Mouse (Mus musculus) heart, embryonic 12.5 days (tissue): ENCODE data around the gene Nup153. TPM values are rescaled to one million over a fixed set of nuclear protein-coding genes. Genes with fewer than 3 reads are reported as not detected.
A peak's percentile ranks its signal among the peaks of the same experiment; 100 is the strongest.

Experiments used
- ATAC-seq: fragments of 200-750 bp; cut with Nextera tagmentation; 2 replicates; pipeline ENCODE4 v1.8.0; 2017; ENCODE audit warnings: moderate TSS enrichment, moderate library complexity; ENCODE audit not compliant: insufficient number of reproducible peaks, low FRiP score
- H3K27ac ChIP-seq: fragments of 300-500 bp; sonication (generic); 2 replicates; pipeline ENCODE4 v1.5.1; 2016; ENCODE audit warnings: mild to moderate bottlenecking, moderate library complexity; ENCODE audit not compliant: poor library complexity, severe bottlenecking
- H3K27me3 ChIP-seq: fragments of 300-500 bp; sonication (generic); replicated peaks from 2 replicates; pipeline ENCODE4 v1.6.1; 2016; ENCODE audit warnings: mild to moderate bottlenecking, moderate library complexity
- H3K36me3 ChIP-seq: fragments of 300-500 bp; sonication (generic); 2 replicates; pipeline ENCODE4 v1.6.1; 2016; ENCODE audit warnings: mild to moderate bottlenecking, moderate library complexity
- H3K4me1 ChIP-seq: fragments of 300-500 bp; sonication (generic); replicated peaks from 2 replicates; pipeline ENCODE4 v1.6.1; 2016; ENCODE audit warnings: mild to moderate bottlenecking
- H3K4me2 ChIP-seq: fragments of 300-500 bp; sonication (generic); 2 replicates; pipeline ENCODE4 v1.6.1; 2016; ENCODE audit warnings: mild to moderate bottlenecking, moderate library complexity
- H3K4me3 ChIP-seq: fragments of 300-500 bp; sonication (generic); 2 replicates; pipeline ENCODE4 v1.5.1; 2016; ENCODE audit warnings: mild to moderate bottlenecking
- H3K9ac ChIP-seq: fragments of 300-500 bp; sonication (generic); 2 replicates; pipeline ENCODE4 v1.6.1; 2016; ENCODE audit warnings: mild to moderate bottlenecking, moderate library complexity
- H3K9me3 ChIP-seq: fragments of 300-500 bp; sonication (generic); replicated peaks from 2 replicates; pipeline ENCODE4 v1.6.1; 2016; ENCODE audit warnings: mild to moderate bottlenecking, moderate library complexity
- WGBS: fragments of 180-500 bp; shearing (Covaris S2); methylation state at CpG from one replicate; pipeline ENCODE4 v1.1.7; 2016; 5-methylcytosine and 5-hydroxymethylcytosine counted together
- polyA plus RNA-seq: library from polyadenylated mRNA; unstranded; fragments of >200 nt; fragmentation: Nextera tagmentation; extraction: Ambion mirVana; gene quantifications from 2 replicates; pipeline ENCODE4 v1.2.1, GENCODE M21; 2016

Gene Nup153
- polyA plus RNA-seq, 1 experiment from 2014 or later, result 26.6 TPM

DNA sequence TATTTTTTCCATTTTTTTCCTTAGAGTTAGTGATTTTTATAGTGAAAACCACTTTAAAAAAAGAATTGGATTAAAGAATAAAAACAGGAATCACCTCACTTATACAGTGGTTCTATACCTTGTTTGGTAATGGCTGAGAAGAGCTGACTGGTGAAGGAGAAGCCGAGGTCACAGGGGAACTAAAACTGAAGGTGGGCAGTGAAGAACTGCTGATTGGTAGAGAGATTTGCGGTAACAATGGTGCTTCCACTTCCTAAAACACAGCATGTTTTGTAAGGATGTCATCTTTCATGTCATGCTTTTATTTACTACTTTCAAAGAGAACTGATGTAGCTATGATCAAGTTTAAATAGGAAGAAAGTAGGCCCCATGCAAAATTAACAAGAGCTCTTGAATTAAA, 26.3 kb downstream of the Nup153 start:
- H3K27me3 ChIP-seq, result no peaks in the 10 kb centered on the region
- no peak overlapping the region for H3K4me3 ChIP-seq
- WGBS, result 74% methylated on average over 2 of the region's 2 CpGs
- H3K4me1 ChIP-seq, result no peaks in the 10 kb centered on the region
- H3K9me3 ChIP-seq, result no peaks in the 10 kb centered on the region
- no peak overlapping the region for H3K9ac ChIP-seq
- ATAC-seq, result no peak
- no peak overlapping the region for H3K4me2 ChIP-seq
- no peak overlapping the region for H3K27ac ChIP-seq
- H3K36me3 ChIP-seq, result peaks cover 41% of the 10 kb centered on the region

DNA sequence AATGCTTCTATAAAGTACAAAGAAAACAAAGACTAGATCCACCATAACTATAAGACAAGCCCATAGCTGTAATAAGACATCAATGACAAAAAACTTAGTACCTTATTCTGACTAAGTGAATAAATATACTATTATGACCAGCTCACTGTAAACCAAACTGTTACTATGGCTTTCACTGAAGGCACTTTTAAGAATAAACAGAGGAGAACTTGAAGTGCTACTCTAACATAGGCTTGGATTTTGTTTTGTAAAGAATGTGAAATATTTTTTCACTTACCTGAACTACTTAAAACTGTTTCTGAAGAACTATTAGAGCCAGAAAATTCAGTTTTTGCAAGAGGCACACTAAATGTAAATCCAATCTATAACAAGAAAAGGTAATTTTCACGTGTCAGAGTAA, 28.4 kb downstream of the Nup153 start:
- Histone ChIP-seq H3K36me3 (peaks cover 46% of the 10 kb centered on the region), H3K27ac (no peak overlapping the region), H3K9ac (no peak overlapping the region), H3K9me3 (no peaks in the 10 kb centered on the region), H3K4me3 (no peak overlapping the region), H3K27me3 (no peaks in the 10 kb centered on the region), H3K4me1 (no peaks in the 10 kb centered on the region), H3K4me2 (no peak overlapping the region)
- ATAC-seq, result no peak
- 92% methylated on average over 1 of the region's 1 CpGs for WGBS

DNA sequence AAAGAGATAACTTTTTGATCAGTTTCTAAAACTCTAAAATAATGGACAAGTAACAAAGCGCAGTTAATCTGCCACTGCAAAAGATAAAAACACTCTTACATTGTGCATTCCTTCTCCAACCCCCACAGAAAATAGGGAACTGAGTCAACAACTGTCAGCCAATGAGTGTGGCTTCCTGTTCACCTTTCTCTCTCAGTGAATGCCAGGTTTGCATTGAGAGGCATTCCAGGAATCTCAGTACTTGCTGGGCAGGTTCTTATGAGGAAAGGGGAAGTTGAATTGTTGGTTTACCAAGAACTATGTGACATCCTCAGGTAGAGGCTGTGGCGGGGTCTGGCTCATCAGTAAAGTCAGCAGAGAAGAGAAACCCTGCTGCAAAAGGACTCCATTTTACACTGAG, 31.0 kb downstream of the Nup153 start:
- Histone ChIP-seq H3K27me3 (no peaks in the 10 kb centered on the region), H3K27ac (no peak overlapping the region), H3K9me3 (no peaks in the 10 kb centered on the region), H3K4me1 (no peaks in the 10 kb centered on the region), H3K4me3 (no peak overlapping the region), H3K4me2 (no peak overlapping the region), H3K36me3 (peaks cover 43% of the 10 kb centered on the region), H3K9ac (no peak overlapping the region)
- ATAC-seq, result no peak
- WGBS, result 87% methylated on average over 2 of the region's 2 CpGs

DNA sequence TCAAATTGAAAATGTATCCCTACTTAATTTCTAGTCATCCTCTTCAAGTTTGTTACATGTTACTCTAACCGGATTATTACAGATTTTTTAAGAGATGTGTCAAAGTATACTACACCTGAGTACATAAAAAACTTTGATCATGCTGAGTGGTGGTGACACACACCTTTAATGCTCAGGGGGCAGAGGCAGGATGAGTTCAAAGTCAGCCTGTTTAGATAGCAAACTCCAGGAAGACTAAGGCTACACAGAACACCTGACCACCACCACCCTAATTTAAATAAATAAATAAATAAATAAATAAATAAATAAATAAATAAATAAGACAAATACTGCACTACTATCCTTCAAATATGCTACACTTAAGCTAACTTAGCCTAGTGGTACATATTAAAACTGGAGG, 31.8 kb downstream of the Nup153 start:
- Histone ChIP-seq H3K27ac (no peak overlapping the region), H3K27me3 (no peaks in the 10 kb centered on the region), H3K9ac (no peak overlapping the region), H3K4me2 (no peak overlapping the region), H3K9me3 (no peaks in the 10 kb centered on the region), H3K36me3 (peaks cover 39% of the 10 kb centered on the region), H3K4me1 (no peaks in the 10 kb centered on the region), H3K4me3 (no peak overlapping the region)
- ATAC-seq, result no peak
- 94% methylated on average over 1 of the region's 1 CpGs for WGBS

DNA sequence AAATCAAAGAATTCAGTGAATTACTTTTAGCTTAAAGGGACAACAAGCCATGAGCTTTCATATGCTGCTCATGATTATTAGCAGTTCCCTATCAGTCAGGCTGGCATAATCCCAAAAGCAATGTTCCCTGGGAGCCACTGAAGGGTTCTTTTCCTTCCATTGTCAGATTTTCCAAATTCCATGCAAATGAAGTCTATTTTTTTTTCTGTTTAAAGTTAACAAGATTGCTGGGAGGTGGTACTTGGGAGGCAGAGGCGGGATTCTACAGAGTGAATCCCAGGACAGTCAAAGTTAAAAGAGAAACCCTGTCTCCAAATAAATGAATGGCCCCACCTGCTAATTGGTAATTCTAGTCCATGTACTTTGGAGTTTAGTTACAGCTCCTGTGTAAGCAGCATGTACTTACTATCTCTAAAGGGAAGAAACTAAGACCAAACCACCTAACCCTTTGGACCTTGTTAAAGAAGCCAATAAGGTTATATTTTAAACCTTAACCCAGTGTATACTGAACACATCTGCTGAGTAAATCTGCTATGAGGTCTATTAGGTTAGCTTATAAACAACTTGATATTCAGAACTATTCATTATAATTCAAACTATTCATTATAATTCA, 32.3 kb downstream of the Nup153 start:
- no peak overlapping the region for H3K4me2 ChIP-seq
- H3K27ac ChIP-seq, result no peak overlapping the region
- peaks cover 41% of the 10 kb centered on the region for H3K36me3 ChIP-seq
- no peak for ATAC-seq
- H3K4me1 ChIP-seq, result no peaks in the 10 kb centered on the region
- H3K27me3 ChIP-seq, result no peaks in the 10 kb centered on the region
- no peaks in the 10 kb centered on the region for H3K9me3 ChIP-seq
- no peak overlapping the region for H3K9ac ChIP-seq
- H3K4me3 ChIP-seq, result no peak overlapping the region
- 89% methylated on average over 1 of the region's 1 CpGs for WGBS

DNA sequence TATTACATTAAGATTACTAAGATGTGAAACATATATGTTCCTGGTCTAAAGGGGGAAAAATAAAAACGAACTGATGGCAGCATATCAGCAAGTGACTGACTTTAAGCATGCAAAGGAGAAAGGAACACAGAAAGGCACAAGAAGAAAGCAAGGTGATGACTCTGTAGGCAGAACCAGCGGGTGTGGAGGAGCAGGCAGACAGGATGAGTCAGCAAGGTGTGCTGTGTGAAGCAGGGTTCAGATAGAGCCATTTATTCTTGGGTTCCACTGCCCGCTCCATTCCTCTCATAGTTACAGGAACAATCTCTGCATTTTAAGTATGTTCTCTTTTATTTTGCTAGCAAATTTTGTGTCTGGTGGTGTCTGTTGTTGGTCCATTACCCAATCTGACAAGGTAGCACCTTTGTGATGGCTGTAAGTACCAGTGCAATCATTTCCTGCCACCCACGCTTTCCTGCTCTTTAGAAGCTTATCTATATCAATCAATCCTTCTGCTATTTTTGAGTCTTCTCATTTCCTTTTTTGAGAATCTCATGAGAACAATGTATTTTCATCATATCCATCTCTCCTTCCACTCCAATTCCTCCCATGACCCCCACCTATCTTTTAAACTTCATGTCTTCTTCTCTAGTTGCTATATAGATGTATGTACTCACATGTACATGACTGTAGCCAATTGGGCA, 37.0 kb downstream of the Nup153 start:
- Histone ChIP-seq H3K4me2 (no peak overlapping the region), H3K4me3 (no peak overlapping the region), H3K36me3 (peaks cover 56% of the 10 kb centered on the region), H3K27ac (no peak overlapping the region), H3K4me1 (no peaks in the 10 kb centered on the region), H3K9ac (no peak overlapping the region), H3K9me3 (no peaks in the 10 kb centered on the region), H3K27me3 (no peaks in the 10 kb centered on the region)
- no peak for ATAC-seq
- 86% methylated on average over 4 of the region's 4 CpGs for WGBS

DNA sequence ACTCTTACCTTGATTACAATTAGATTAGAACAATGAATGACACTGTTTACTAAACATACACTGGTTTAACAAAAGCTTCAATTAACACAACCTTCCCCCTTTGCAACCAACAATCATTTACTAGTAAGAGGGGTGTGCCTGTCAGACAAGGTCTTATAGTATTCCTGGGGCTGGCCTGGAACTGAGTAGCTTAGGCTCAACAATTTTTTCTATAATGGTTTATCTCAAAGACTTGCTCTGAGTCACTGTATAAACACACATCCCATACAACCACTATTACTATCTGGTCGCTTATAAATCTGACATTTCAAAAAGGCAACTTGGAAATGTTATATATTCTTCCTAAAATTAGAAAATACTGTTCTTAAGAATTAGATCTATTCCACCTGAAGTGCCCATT, 44.4 kb downstream of the Nup153 start:
- H3K4me3 ChIP-seq, result no peak overlapping the region
- 87% methylated on average over 1 of the region's 1 CpGs for WGBS
- H3K36me3 ChIP-seq, result peaks cover 56% of the 10 kb centered on the region
- H3K9me3 ChIP-seq, result no peaks in the 10 kb centered on the region
- no peaks in the 10 kb centered on the region for H3K4me1 ChIP-seq
- no peak overlapping the region for H3K9ac ChIP-seq
- no peak for ATAC-seq
- no peak overlapping the region for H3K4me2 ChIP-seq
- H3K27me3 ChIP-seq, result no peaks in the 10 kb centered on the region
- no peak overlapping the region for H3K27ac ChIP-seq

DNA sequence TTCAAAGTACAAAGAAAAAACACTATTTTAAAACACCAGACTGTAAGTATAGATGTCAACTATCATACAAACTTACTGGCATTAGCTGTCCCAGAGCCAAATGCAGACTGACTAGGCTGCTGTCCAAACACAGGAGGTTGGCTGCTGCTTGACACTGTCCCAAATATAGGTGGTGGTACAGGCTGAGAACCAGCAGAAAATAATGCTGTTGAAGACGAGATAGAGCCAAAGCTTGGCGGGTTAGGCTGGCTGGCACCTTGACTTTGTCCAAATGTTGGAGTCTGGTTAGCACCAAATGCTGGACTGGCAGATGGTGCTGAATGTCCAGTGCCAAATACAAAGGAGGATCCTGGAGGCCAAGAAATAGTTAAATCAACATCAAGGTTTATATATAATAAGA, 44.8 kb downstream of the Nup153 start:
- Histone ChIP-seq H3K4me3 (no peak overlapping the region), H3K27me3 (no peaks in the 10 kb centered on the region), H3K4me2 (no peak overlapping the region), H3K9ac (no peak overlapping the region), H3K9me3 (no peaks in the 10 kb centered on the region), H3K36me3 (peaks cover 57% of the 10 kb centered on the region), H3K4me1 (no peaks in the 10 kb centered on the region), H3K27ac (no peak overlapping the region)
- no peak for ATAC-seq
- WGBS, result 83% methylated on average over 2 of the region's 2 CpGs

DNA sequence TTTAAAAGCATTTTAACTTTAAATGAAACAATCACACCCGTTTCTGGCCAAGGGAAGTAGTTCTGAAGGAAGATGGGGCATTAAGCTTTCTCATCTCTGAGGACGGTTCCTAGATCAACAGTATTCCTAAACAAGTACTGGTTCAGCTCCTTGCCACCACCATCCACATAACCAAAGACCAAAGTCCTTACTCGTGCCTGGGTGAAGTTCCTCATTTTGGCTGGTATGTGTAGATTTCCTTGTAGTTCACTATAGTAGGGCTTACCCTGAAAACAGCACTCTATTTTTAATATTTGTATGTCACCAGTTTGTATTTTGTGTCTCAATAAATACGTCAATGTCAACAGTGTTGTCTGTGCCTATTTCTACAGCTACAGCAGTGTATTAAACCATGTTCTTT, 50.0 kb downstream of the Nup153 start:
- no peak overlapping the region for H3K4me3 ChIP-seq
- no peak for ATAC-seq
- H3K36me3 ChIP-seq, result peaks cover 50% of the 10 kb centered on the region
- H3K27me3 ChIP-seq, result no peaks in the 10 kb centered on the region
- no peak overlapping the region for H3K9ac ChIP-seq
- H3K9me3 ChIP-seq, result no peaks in the 10 kb centered on the region
- H3K4me2 ChIP-seq, result no peak overlapping the region
- H3K4me1 ChIP-seq, result no peaks in the 10 kb centered on the region
- 83% methylated on average over 4 of the region's 4 CpGs for WGBS
- no peak overlapping the region for H3K27ac ChIP-seq

DNA sequence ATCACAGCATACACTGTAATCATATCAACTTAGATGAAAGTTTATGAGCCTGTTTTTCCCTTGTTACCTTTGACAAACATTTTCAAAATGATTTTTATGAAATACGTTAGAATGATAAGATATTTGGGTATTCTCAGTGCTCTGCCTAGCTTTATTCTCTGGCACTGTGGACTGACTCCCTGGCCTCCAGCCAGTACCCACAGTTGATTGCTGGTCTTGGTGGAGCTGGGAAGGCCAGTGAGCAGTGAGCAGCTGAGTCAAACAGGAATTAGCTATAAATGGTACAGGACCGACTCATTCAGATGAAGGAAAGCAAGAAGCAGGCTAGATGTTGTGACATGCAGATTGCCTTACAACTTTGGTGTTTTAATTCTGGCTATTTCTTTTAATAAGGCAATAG, 53.1 kb downstream of the Nup153 start:
- no peak for ATAC-seq
- no peak overlapping the region for H3K4me2 ChIP-seq
- peaks cover 15% of the 10 kb centered on the region for H3K4me1 ChIP-seq
- no peaks in the 10 kb centered on the region for H3K9me3 ChIP-seq
- no peak overlapping the region for H3K27ac ChIP-seq
- no peak overlapping the region for H3K9ac ChIP-seq
- H3K36me3 ChIP-seq, result peaks cover 52% of the 10 kb centered on the region
- no peaks in the 10 kb centered on the region for H3K27me3 ChIP-seq
- no peak overlapping the region for H3K4me3 ChIP-seq
- WGBS, result 71% methylated on average over 2 of the region's 2 CpGs

DNA sequence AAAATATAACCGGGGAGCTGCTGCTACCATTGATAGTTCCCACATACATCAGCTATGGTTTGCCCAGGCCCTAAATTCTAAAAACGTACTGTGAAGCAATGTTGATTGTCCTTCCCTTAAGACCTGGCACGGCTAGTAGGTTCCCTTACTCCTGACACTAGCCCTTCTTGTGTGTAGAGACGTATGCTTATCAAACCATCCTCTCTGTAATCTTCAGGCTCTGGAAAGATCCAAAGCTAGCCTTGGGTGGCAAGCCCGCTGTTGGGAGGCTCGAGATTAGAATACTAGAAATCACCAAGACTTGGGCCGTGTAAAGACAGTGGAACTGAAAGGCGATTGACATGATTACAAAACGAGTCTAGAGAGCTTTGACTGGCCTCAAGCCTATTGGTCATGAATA, 57.2 kb downstream of the Nup153 start:
- no peak overlapping the region for H3K27ac ChIP-seq
- H3K4me3 ChIP-seq, result peak overlapping the region; percentile 99
- H3K9ac ChIP-seq, result peak overlapping the region; percentile 99
- no peak for ATAC-seq
- no peaks in the 10 kb centered on the region for H3K9me3 ChIP-seq
- H3K27me3 ChIP-seq, result no peaks in the 10 kb centered on the region
- peaks cover 18% of the 10 kb centered on the region for H3K4me1 ChIP-seq
- WGBS, result 37% methylated on average over 9 of the region's 9 CpGs
- H3K36me3 ChIP-seq, result peaks cover 38% of the 10 kb centered on the region
- peak overlapping the region; percentile 89 for H3K4me2 ChIP-seq
